Mouse (Mus musculus) granulocyte monocyte progenitor cell, adult 5-6 weeks (primary cell): Measurements from ENCODE around the gene Lrrc10b. TPM values are rescaled to one million over a fixed set of nuclear protein-coding genes. Genes with fewer than 3 reads are reported as not detected.

Experiments
- ATAC-seq: replicated peaks from 2 replicates; pipeline ENCODE4 v1.8.0; 2016; ENCODE audit warnings: mild to moderate bottlenecking, moderate TSS enrichment, inconsistent platforms; ENCODE audit not compliant: poor library complexity, severe bottlenecking
- total RNA-seq, 2 experiments: library from RNA; stranded (forward) in 1 of 2; stranded (reverse) in 1 of 2; fragments of 200-712, 200-1000 nt in 1 of 2; fragments of >200 nt in 1 of 2; fragmentation: Nextera tagmentation in 1 of 2; gene quantifications; 2 replicates each; pipeline ENCODE4 v1.2.3; 2014 to 2017

Lrrc10b gene
- total RNA-seq (2014; fragmentation: Nextera tagmentation) (not detected in 2 replicates), total RNA-seq (2017) (0.34 TPM in 1 of 2 replicates, not detected in the other)

DNA sequence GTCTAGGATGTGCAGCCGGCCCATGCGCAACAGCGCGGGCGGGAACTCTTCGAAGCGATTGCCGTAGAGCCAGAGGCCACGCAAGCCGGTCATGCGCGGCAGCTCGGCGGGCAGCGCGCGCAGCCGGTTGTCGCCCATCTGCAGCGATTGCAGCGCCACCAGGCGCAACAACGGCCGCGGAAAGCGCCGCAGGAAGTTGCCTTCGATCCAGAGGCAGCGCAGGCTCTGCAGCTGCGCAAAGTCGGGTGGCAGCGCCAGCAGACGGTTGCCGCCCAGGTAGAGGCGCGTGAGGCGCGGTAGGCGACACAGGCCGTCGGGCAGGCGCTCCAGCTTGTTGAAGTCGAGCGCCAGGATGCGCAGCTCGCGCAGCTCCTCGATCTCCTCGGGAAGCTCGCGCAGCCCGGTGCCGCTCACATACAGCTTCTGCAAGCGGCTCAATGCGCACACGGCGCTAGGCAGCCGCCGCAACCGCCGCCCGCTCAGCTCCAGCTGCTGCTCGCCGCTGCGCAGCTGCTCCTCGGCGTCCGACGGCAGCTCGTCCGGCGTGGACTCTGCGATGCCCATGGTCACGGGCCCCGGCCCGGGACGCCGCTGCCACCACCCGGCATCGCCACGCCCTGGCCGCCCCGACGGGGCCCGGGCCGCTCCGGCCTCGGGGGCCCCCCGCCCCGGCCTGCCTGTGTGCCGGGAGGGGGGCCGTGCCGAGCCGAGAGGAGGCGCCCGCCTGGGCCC lies at the start of gene Lrrc10b:
Gene Lrrc10b (minus strand): TSS at position 722 of the 732 bp plus-strand sequence.
- peak; percentile 66 for ATAC-seq

DNA sequence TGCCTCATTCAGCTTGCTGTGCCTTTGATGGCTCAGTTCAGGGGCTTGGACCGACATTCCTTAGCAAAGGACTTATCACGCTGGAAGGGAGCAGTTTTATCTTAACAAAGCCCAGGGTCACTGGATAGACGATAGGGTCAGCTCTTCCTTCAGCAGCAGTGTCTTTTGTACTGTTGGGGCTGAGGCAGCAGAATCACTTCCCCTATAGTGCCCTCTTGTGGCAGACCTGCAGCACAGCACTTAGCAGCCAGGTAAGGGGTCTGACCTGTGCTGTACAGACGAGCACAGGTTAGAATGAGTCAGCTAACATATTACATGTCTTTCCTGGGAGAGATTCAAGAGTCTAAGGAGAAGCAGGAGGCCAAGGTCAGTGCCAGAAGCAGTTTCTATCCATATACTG lies 45.3 kb upstream of the Lrrc10b start:
- ATAC-seq: peak; percentile 76

DNA sequence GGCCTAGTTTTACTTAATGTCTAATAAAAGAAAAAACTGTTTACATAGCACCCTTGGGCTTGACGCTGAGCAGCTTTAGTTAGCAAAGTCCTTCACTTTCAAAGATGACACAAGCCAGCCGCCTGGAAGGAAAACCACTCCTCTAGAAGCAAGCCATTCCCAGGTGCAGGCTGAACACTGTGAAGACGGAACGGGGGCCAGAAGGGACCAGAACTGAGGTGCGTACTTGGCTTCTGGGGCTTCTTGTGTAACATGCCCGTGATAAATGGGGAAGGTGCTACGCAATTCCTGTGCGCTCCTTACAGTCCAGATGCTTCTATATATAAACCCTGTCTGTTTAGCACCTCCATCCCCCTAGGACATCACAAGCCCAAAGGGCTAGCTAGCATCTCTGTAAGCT lies 43.3 kb upstream of the Lrrc10b start:
- no peak for ATAC-seq

DNA sequence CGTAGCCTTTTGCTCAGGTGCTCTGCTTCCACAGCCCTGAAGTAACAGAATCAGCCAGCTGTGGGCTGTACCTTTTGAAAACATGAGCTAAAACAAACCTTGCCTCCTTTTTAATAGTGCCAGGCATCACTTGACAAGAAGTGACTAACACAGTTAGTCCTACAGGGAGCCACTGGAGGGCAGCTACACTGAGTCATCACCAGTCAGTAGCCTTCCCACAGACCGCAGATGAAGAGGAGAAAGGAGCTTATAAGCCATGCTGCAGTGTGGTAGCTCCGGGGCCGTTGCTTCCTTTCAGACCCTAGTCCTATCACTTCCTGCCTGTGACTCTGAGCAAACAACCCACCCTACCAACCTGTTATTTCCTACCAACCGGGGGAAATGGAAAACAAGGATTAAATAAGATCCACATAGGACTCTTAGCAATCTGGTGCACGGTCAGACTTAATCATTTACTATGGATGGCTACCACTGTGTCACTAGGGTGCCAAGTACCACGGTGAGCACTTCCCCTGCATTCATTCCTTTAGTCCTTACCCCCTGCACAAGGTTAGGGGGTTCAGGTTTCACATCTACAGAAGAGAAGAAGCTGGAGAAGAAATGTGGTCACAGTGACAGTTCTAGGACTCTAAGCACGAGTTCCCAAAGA lies 40.4 kb upstream of the Lrrc10b start:
- peak; percentile 81 for ATAC-seq

GRCm38 (mm10) chr19:10496976-10497375 lies 39.7 kb upstream of the Lrrc10b start:
- no peak for ATAC-seq

GRCm38 (mm10) chr19:10495670-10496069 lies 38.4 kb upstream of the Lrrc10b start:
- no peak for ATAC-seq

GRCm38 (mm10) chr19:10486264-10486738 lies 29.0 kb upstream of the Lrrc10b start:
- peak; percentile 74 for ATAC-seq

GRCm38 (mm10) chr19:10482703-10483102 lies 25.4 kb upstream of the Lrrc10b start, which contains the start of gene Ppp1r32:
Gene Ppp1r32, minus strand, starts transcription at chr19:10482928.
- no peak for ATAC-seq

DNA sequence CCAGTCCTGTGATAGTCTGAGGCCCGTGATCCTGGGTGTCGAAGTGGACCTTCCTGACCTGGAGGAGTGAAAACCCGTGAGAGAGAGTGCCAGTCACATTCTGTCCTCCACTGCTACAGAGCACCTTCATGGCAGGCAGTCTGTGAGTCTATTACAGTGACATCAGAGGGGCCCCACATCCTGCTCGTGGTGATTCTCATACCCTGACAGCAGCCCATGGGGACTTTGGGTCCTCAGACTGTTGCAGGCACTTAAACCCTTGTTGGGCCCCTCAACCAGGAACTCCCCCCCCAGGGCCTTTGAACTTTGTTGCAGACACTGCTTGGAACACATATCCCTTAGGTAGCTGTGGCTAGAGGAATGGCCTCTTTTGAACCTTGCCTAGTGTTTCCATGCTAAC lies 22.3 kb upstream of the Lrrc10b start:
- ATAC-seq: no peak

- no peak for ATAC-seq
Measured at GRCm38 (mm10) chr19:10473779-10474178, 16.5 kb upstream of the Lrrc10b start.

DNA sequence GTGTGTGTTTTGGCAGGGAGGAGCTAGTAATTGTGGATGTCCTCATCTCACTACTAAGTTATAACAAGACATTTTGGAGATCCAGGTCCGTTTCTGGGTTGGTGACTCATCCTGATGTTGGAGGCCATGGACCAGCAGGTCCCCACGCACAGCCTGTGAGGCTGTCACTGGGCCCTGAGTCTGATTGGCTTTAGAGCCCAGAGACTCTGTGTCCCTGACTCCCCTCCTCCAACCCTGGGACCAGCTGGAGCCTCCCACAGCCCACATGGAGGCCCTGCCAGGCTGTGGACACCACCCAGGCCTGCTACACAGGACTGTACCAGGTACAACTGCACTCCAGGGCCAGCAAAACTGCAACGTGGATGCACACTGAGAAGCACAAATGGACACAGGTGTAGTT lies 15.7 kb upstream of the Lrrc10b start:
- ATAC-seq: no peak

GRCm38 (mm10) chr19:10469171-10469658 lies 11.9 kb upstream of the Lrrc10b start:
- ATAC-seq: no peak

GRCm38 (mm10) chr19:10464427-10464826 lies 7.2 kb upstream of the Lrrc10b start:
- ATAC-seq: no peak

DNA sequence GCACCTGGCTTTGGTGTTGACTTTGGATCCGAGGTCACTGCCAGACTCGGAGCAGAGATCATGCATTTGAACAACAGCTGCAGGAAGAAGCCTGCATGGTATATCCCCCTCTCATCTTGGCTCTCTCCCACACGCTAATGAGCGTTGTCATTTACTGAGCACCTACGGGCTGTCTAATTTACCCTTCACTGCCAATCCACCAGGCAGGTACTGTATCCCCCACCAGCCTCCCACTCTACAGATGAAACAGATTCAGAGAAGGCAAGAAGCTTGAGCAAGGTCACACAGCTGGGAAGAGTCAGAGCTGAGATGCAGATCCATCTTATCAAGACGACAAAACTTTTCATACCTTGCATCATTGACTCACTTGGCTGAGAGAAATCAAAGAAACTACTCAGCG lies 4.3 kb upstream of the Lrrc10b start:
- no peak for ATAC-seq

GRCm38 (mm10) chr19:10459907-10460306 lies 2.6 kb upstream of the Lrrc10b start:
- ATAC-seq: no peak

DNA sequence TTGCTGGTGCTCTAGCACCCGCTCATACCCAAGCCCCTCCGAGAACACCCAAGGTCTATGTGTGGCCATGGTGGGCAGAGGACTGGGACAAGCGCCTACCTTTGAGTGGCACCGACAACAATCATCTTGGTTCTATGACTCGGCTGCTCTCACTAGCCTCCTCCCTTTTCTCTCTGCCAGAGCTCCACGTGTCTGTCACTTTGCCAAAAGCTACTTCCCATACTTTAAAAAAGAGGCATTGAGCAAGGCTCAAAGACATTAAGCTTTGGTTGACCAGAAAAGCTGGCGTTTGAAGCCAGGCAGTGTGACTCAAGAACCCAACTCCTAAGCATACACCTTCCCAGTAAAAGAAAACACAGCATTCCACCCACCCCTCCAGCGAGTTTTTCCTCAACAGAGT lies 823 bp upstream of the Lrrc10b start:
- 0 out of 2 replicates have a peak, but pooled peaks have one; percentile 24 for ATAC-seq

DNA sequence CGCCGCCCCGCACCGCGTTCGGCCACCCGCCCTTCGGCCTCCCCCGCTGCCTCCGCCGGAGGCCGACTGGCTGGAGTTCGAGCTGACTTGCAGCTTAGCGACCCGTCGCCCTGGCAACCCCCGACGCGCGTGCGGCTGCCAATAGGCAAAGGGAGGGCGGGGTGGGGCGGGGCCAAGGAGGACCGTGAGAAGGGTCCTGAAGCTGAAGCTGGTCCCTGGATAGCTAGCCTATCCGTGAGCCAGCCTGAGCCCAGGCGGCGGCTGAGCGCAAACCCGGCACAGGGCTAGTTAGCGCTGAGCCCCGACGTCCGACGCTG lies 169 bp upstream of the Lrrc10b start:
- ATAC-seq: 0 out of 2 replicates have a peak, but pooled peaks have one; percentile 8

DNA sequence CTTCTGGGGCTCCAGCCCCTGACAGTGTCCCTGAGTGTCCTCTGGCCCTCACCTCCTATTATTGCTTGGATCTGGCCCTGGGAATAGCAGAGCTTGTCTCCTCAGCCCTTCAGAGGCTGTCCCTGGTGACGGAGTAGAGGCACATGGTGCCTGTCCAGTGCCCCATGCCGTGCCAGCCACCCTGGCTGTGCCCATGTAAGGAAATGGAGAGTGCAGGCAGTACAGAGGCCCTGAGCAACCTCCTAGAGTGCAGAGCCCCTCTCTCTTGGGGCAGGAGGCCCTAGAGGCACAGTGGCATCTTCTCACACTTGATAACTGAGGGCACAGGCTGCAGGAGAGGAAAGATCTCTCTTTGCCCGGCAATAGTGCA lies 1.9 kb downstream of the Lrrc10b start:
- ATAC-seq: no peak

DNA sequence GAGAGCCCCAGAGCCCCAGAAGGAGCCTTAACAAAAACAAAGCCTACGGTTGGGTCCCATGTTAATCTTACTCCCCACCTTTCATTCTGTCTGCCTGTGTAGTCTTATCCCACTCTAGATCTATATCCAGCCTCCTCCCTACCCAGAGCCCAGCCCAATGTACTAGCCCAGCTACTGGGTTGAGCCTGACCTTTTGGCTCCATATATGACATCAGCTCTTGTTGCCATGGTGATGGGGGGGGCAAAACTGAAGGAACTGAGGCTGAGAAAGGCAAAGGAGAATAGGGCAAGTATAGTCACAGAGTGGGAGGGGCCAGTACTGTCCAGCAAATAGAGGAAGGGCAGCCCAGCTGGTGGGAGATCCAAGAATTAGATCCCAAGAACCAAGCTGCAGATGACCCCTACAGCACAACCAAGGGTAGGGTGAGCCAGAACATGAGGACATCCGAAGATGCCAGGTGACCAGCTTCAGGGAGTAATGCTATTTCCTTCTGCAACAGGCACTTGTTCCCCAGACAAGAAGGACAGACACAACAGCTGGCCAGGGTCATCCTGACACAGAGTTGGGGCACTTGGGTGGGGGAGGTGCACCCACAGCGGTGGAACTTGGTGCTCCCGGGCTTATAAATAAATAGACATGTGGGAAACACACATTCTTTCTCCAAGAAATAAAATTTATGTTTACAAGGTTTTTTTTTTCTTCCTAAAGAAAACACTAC lies 2.4 kb downstream of the Lrrc10b start:
- ATAC-seq: no peak

GRCm38 (mm10) chr19:10449708-10450107 lies 7.6 kb downstream of the Lrrc10b start:
- peak; percentile 68 for ATAC-seq

DNA sequence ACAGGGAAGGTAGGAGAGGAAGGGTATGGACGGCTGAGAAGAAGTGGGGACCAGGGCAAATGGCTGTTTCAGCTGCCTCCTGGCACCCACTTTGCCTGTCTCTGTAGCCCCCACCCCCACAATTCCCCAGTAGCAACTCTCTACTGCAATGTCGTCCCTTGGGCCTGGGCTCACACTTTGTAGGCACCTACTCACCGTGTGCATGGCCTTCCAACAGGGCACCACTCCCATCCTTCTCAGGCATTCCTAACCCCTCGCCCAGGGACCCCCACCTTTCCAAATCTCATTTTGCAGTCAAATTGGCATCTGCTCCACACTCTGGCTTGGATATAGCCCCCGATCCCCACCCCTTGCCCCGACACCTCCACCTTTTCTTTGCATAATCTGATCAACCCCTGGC lies 8.1 kb downstream of the Lrrc10b start:
- no peak for ATAC-seq
